Mouse (Mus musculus) retina, postnatal 7 days (tissue): ENCODE measurements around the gene Kif2c.

Source experiments
- DNase-seq: peaks from one replicate; pipeline ENCODE4 v3.0.0-alpha.2; 2012; ENCODE audit warnings: low read depth, low spot score

The Kif2c gene

GRCm38 (mm10) chr4:117138295-117139216 is 43.9 kb downstream of the Kif2c start:
- no peak for DNase-seq

GRCm38 (mm10) chr4:117136034-117136433 is 46.4 kb downstream of the Kif2c start:
- no peak for DNase-seq

- no peak for DNase-seq
Measured at GRCm38 (mm10) chr4:117134601-117134995, 47.8 kb downstream of the Kif2c start.

GRCm38 (mm10) chr4:117133817-117134600 is 48.4 kb downstream of the Kif2c start, which contains the start of gene Plk3:
Plk3 (minus strand) TSS chr4:117133963.
- DNase-seq, result peak; percentile 96

- DNase-seq, result no peak
Measured at GRCm38 (mm10) chr4:117133366-117133796, 49.1 kb downstream of the Kif2c start.

GRCm38 (mm10) chr4:117132794-117133143 is 49.7 kb downstream of the Kif2c start:
- DNase-seq, result no peak

GRCm38 (mm10) chr4:117131890-117132793 is 50.3 kb downstream of the Kif2c start:
- DNase-seq, result no peak

GRCm38 (mm10) chr4:117131198-117131597 is 51.2 kb downstream of the Kif2c start:
- DNase-seq, result no peak

- no peak for DNase-seq
Measured at GRCm38 (mm10) chr4:117130790-117131189, 51.6 kb downstream of the Kif2c start.

GRCm38 (mm10) chr4:117127991-117128686 is 54.3 kb downstream of the Kif2c start:
- DNase-seq, result no peak

GRCm38 (mm10) chr4:117126675-117127290 is 55.7 kb downstream of the Kif2c start, which contains the start of gene Tctex1d4:
Tctex1d4 (plus strand) TSS chr4:117126794.
- DNase-seq, result no peak

GRCm38 (mm10) chr4:117125910-117126674 is 56.3 kb downstream of the Kif2c start:
- DNase-seq, result no peak

GRCm38 (mm10) chr4:117125348-117125909 is 57.0 kb downstream of the Kif2c start, which contains the start of gene Btbd19:
Btbd19 (minus strand) TSS chr4:117125725.
- no peak for DNase-seq

- DNase-seq, result no peak
Measured at GRCm38 (mm10) chr4:117124518-117125347, 57.7 kb downstream of the Kif2c start.

- DNase-seq, result no peak
Measured at GRCm38 (mm10) chr4:117124218-117124517, 58.3 kb downstream of the Kif2c start.

- no peak for DNase-seq
Measured at GRCm38 (mm10) chr4:117123546-117124217, 58.8 kb downstream of the Kif2c start.

GRCm38 (mm10) chr4:117122209-117122608 is 60.2 kb downstream of the Kif2c start:
- no peak for DNase-seq
